Mouse (Mus musculus): ENCODE measurements at regions not wholly inside any gene's neighbourhood (a gene's known extent, or its start where the extent isn't known, plus 50 kb on each side); places are given as distances from the start of the nearest gene placed in this dataset.

- TF ChIP-seq CTCF (IDR thresholded peaks at IDR 0.05; ENCODE audit: low read depth, low read length) = no peak
- no peak for TF ChIP-seq GATA1 (IDR thresholded peaks at IDR 0.05; ENCODE audit: borderline replicate concordance, low read length)
- no peak for TF ChIP-seq POLR2AphosphoS5 (IDR thresholded peaks at IDR 0.05; ENCODE audit: insufficient replicate concordance, low read depth, low read length)
- no peak for TF ChIP-seq TAL1 (conservative IDR thresholded peaks at IDR 0.05; ENCODE audit: low read depth, low read length)
Observed at GRCm38 (mm10) chr4:114666238-114666978, 155.1 kb upstream of the Gm12830 start.

Data from G1E (cell line).